Mouse (Mus musculus): ENCODE measurements around the gene Aes. TPM values are rescaled to one million over a fixed set of nuclear protein-coding genes. Genes with fewer than 3 reads are reported as not detected.
A peak's percentile ranks its signal among the peaks of the same experiment; 100 is the strongest.

The Aes gene
- polyA plus RNA-seq, 1 experiment from 2014 or later = 412 TPM

- Histone ChIP-seq H3K4me1 (ENCODE audit: control insufficient read depth, insufficient read depth, low read length) (peaks cover 61% of the 10 kb centered on the region), H3K9me3 (ENCODE audit: control insufficient read depth, low read length) (no peaks in the 10 kb centered on the region), H3K9ac (ENCODE audit: low read depth, low read length) (peak overlapping the region; percentile 28; the same call in 1 of the 2 replicates), H3K4me2 (ENCODE audit: low read depth, low read length) (peak overlapping the region; percentile 33), H3K36me3 (ENCODE audit: control insufficient read depth, insufficient read depth, low read length) (peaks cover 30% of the 10 kb centered on the region), H3K27ac (replicated peaks; ENCODE audit: low read depth, low read length) (peak overlapping the region; percentile 89), H3K27me3 (replicated peaks; ENCODE audit: control insufficient read depth, insufficient read depth, low read length) (no peaks in the 10 kb centered on the region), H3K4me3 (ENCODE audit: low read depth, low read length) (no peak overlapping the region)
- WGBS = 7% methylated on average over 14 of the region's 16 CpGs
- DNase-seq (ENCODE audit: low spot score) (peak; percentile 92), ATAC-seq (ENCODE audit: low read depth) (0 out of 2 replicates have a peak, but pooled peaks have one; percentile 1)
These were observed 9.3 kb downstream of the Aes start for GRCm38 (mm10) chr10:81568381-81569191.

DNA sequence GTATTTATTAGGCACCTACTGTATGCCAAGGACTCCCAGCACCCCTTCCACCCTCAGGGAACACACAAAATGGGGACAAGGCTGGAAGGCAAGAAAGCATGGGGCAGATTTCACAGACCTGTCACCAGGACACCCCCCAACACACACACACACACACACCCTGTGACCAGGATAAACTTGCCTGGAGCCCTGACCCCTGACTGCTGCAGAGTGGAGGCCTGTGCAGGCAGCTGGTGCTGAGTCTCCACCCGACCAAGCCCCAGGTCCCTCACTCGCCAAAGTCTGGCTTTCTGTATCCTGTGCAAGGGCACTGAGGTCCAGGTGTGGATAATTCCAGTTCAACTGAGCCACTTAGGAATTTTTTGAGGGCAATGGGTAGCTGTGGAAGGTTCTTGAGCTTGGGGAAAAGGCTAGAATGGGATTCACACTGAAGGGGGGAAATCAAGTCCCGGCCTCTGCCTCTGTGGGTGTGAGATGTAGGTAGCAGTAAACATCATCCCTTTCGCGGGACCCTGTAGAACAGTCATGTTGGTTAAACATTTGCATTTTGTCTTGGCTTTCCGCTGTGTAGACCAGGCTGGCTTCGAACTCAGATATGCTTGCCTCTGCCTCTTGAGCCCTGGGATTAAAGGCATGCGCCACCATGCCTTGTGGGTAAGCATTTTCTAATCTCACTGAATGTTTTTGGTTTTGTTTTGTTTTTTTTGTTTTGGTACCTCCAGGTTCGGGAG, 10.4 kb downstream of the Aes start:
- Histone ChIP-seq H3K27me3 (replicated peaks; ENCODE audit: control insufficient read depth, insufficient read depth, low read length) (0 out of 2 replicates have a peak, but pooled peaks cover 5% of the 10 kb centered on the region), H3K4me2 (ENCODE audit: low read depth, low read length) (peak overlapping the region; percentile 68), H3K36me3 (ENCODE audit: control insufficient read depth, insufficient read depth, low read length) (peaks cover 24% of the 10 kb centered on the region), H3K9ac (ENCODE audit: low read depth, low read length) (no peak overlapping the region), H3K9me3 (ENCODE audit: control insufficient read depth, low read length) (no peaks in the 10 kb centered on the region), H3K27ac (replicated peaks; ENCODE audit: low read depth, low read length) (peak overlapping the region; percentile 89), H3K4me1 (ENCODE audit: control insufficient read depth, insufficient read depth, low read length) (peaks cover 57% of the 10 kb centered on the region), H3K4me3 (ENCODE audit: low read depth, low read length) (no peak overlapping the region)
- 40% methylated on average over 9 of the region's 9 CpGs for WGBS
- ATAC-seq (ENCODE audit: low read depth) (no peak), DNase-seq (ENCODE audit: low spot score) (peak; percentile 12)

- Histone ChIP-seq H3K9me3 (ENCODE audit: control insufficient read depth, low read length) (no peaks in the 10 kb centered on the region), H3K9ac (ENCODE audit: low read depth, low read length) (0 out of 2 replicates have a peak overlapping the region, but pooled peaks have one; percentile 41), H3K27ac (replicated peaks; ENCODE audit: low read depth, low read length) (peak overlapping the region; percentile 89), H3K4me1 (ENCODE audit: control insufficient read depth, insufficient read depth, low read length) (peaks cover 56% of the 10 kb centered on the region), H3K27me3 (replicated peaks; ENCODE audit: control insufficient read depth, insufficient read depth, low read length) (0 out of 2 replicates have a peak, but pooled peaks cover 5% of the 10 kb centered on the region), H3K4me2 (ENCODE audit: low read depth, low read length) (peak overlapping the region; percentile 68), H3K4me3 (ENCODE audit: low read depth, low read length) (peak overlapping the region; percentile 38), H3K36me3 (ENCODE audit: control insufficient read depth, insufficient read depth, low read length) (peaks cover 18% of the 10 kb centered on the region)
- WGBS = 0% methylated on average over 8 of the region's 11 CpGs
- peak; percentile 92 for DNase-seq (ENCODE audit: low spot score)
- peak; percentile 19 for ATAC-seq (ENCODE audit: low read depth)
These were observed 11.0 kb downstream of the Aes start for GRCm38 (mm10) chr10:81570238-81570800.

GRCm38 (mm10) chr10:81570831-81571500, 11.7 kb downstream of the Aes start:
- H3K36me3 ChIP-seq (ENCODE audit: control insufficient read depth, insufficient read depth, low read length) = peaks cover 13% of the 10 kb centered on the region; the same call in 1 of the 2 replicates
- H3K4me1 ChIP-seq (ENCODE audit: control insufficient read depth, insufficient read depth, low read length) = peaks cover 63% of the 10 kb centered on the region
- peak overlapping the region; percentile 68 for H3K4me2 ChIP-seq (ENCODE audit: low read depth, low read length)
- H3K4me3 ChIP-seq (ENCODE audit: low read depth, low read length) = peak overlapping the region; percentile 38
- H3K9me3 ChIP-seq (ENCODE audit: control insufficient read depth, low read length) = no peaks in the 10 kb centered on the region
- peak overlapping the region; percentile 89 for H3K27ac ChIP-seq (replicated peaks; ENCODE audit: low read depth, low read length)
- H3K27me3 ChIP-seq (replicated peaks; ENCODE audit: control insufficient read depth, insufficient read depth, low read length) = 0 out of 2 replicates have a peak, but pooled peaks cover 5% of the 10 kb centered on the region
- peak; percentile 71 for ATAC-seq (ENCODE audit: low read depth)
- DNase-seq (ENCODE audit: low spot score) = peak; percentile 99
- H3K9ac ChIP-seq (ENCODE audit: low read depth, low read length) = peak overlapping the region; percentile 41; the same call in 1 of the 2 replicates
- under 1% methylated on average over 23 of the region's 34 CpGs for WGBS

DNA sequence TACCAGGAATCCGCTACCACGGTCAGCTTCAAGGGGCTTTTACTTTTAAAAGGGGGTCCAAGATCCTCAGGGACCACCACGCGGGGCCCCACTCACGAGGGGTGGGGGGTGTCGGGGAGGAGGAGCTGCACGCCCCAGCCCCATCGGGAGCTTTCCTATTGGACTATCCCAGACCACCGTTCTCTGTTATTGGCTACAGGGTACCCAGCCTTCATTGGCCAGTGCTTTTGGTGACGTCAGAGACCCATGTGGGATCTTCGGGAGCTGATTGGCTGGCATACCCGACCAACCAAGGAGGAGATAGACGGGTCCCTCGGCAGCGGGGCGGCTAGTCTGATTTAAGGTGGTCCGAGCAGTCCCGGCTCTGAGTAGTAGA, 12.2 kb downstream of the Aes start:
- peak overlapping the region; percentile 22; the same call in 1 of the 2 replicates for H3K9ac ChIP-seq (ENCODE audit: low read depth, low read length)
- WGBS = under 1% methylated on average over 18 of the region's 18 CpGs
- 0 out of 2 replicates have a peak, but pooled peaks cover 9% of the 10 kb centered on the region for H3K36me3 ChIP-seq (ENCODE audit: control insufficient read depth, insufficient read depth, low read length)
- ATAC-seq (ENCODE audit: low read depth) (peak; percentile 93), DNase-seq (ENCODE audit: low spot score) (peak; percentile 100)
- peak overlapping the region; percentile 86 for H3K27ac ChIP-seq (replicated peaks; ENCODE audit: low read depth, low read length)
- H3K4me3 ChIP-seq (ENCODE audit: low read depth, low read length) = peak overlapping the region; percentile 38
- H3K27me3 ChIP-seq (replicated peaks; ENCODE audit: control insufficient read depth, insufficient read depth, low read length) = 0 out of 2 replicates have a peak, but pooled peaks cover 5% of the 10 kb centered on the region
- H3K9me3 ChIP-seq (ENCODE audit: control insufficient read depth, low read length) = no peaks in the 10 kb centered on the region
- H3K4me1 ChIP-seq (ENCODE audit: control insufficient read depth, insufficient read depth, low read length) = peaks cover 67% of the 10 kb centered on the region
- peak overlapping the region; percentile 68 for H3K4me2 ChIP-seq (ENCODE audit: low read depth, low read length)

DNA sequence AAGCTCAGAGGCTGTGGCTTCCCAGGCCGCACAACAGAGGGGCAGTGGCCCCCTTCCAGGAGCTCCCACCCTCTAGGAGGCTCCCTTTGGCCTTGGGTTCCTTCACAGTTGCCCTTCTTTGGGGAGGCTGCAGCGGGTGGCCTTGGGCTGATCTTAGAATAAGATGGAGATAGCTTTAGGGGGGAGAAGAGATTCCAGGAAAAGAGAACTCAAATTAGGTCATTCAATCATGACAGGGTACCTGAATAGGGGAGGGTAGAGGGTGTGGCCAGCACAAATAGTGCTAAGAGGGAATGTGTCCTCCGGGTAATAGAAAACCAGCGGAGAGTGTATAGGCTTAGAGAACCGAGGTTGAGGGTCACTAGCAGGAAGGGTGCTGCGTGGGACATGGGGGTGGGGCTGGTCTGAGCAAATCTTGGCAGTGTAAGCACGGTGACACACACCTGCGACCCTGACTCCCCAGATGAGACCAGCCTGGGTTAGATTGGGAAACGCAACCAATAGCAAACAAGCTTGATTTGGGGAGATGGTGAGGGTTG, 12.9 kb downstream of the Aes start:
- Histone ChIP-seq H3K4me2 (ENCODE audit: low read depth, low read length) (peak overlapping the region; percentile 68), H3K4me3 (ENCODE audit: low read depth, low read length) (peak overlapping the region; percentile 24), H3K36me3 (ENCODE audit: control insufficient read depth, insufficient read depth, low read length) (peaks cover 9% of the 10 kb centered on the region; the same call in 1 of the 2 replicates), H3K9ac (ENCODE audit: low read depth, low read length) (0 out of 2 replicates have a peak overlapping the region, but pooled peaks have one; percentile 40), H3K9me3 (ENCODE audit: control insufficient read depth, low read length) (no peaks in the 10 kb centered on the region), H3K27me3 (replicated peaks; ENCODE audit: control insufficient read depth, insufficient read depth, low read length) (0 out of 2 replicates have a peak, but pooled peaks cover 5% of the 10 kb centered on the region), H3K4me1 (ENCODE audit: control insufficient read depth, insufficient read depth, low read length) (peaks cover 67% of the 10 kb centered on the region), H3K27ac (replicated peaks; ENCODE audit: low read depth, low read length) (peak overlapping the region; percentile 73)
- ATAC-seq (ENCODE audit: low read depth) (no peak), DNase-seq (ENCODE audit: low spot score) (no peak)
- 9% methylated on average over 9 of the region's 9 CpGs for WGBS

- DNase-seq (ENCODE audit: low spot score) (no peak), ATAC-seq (ENCODE audit: low read depth) (no peak)
- H3K4me3 ChIP-seq (ENCODE audit: low read depth, low read length) = no peak overlapping the region
- H3K9ac ChIP-seq (ENCODE audit: low read depth, low read length) = no peak overlapping the region
- peaks cover 65% of the 10 kb centered on the region for H3K4me1 ChIP-seq (ENCODE audit: control insufficient read depth, insufficient read depth, low read length)
- H3K36me3 ChIP-seq (ENCODE audit: control insufficient read depth, insufficient read depth, low read length) = peaks cover 12% of the 10 kb centered on the region; the same call in 1 of the 2 replicates
- 0 out of 2 replicates have a peak, but pooled peaks cover 5% of the 10 kb centered on the region for H3K27me3 ChIP-seq (replicated peaks; ENCODE audit: control insufficient read depth, insufficient read depth, low read length)
- H3K4me2 ChIP-seq (ENCODE audit: low read depth, low read length) = peak overlapping the region; percentile 68
- H3K9me3 ChIP-seq (ENCODE audit: control insufficient read depth, low read length) = no peaks in the 10 kb centered on the region
- WGBS = 13% methylated on average over 8 of the region's 9 CpGs
- H3K27ac ChIP-seq (replicated peaks; ENCODE audit: low read depth, low read length) = peak overlapping the region; percentile 73; the same call in 1 of the 2 replicates
These were observed 13.7 kb downstream of the Aes start for GRCm38 (mm10) chr10:81572975-81573374.
